Mouse (Mus musculus) lung, adult 2 months (tissue): ENCODE measurements around the gene Arhgdig. TPM values are rescaled to one million over a fixed set of nuclear protein-coding genes. Genes with fewer than 3 reads are reported as not detected.
"Not testable (repeated sequence)": the region's sequence is repeated elsewhere in the genome, so short reads cannot be mapped to it uniquely, and the experiment has no call there.

ENCODE experiments used
- DNase-seq: peaks from one replicate; pipeline ENCODE4 v3.0.0; 2022
- H3K4me1 ChIP-seq: fragments of 200-500 bp; 2 replicates; pipeline ENCODE4 v1.6.1; 2011; ENCODE audit warnings: low read length; ENCODE audit not compliant: control insufficient read depth, insufficient read depth
- H3K4me3 ChIP-seq: fragments of 200-500 bp; replicated peaks from 2 replicates; pipeline ENCODE3; 2011; ENCODE audit warnings: low read depth, mild to moderate bottlenecking, control low read depth, low read length; ENCODE audit errors: extremely low read depth
- CTCF ChIP-seq: fragments of 200-500 bp; IDR thresholded peaks from 2 replicates; pipeline ENCODE4 v1.5.1; 2011; ENCODE audit warnings: mild to moderate bottlenecking, low read length, control low read depth; ENCODE audit not compliant: insufficient read depth
- POLR2A ChIP-seq: fragments of 200-500 bp; IDR thresholded peaks from 2 replicates; pipeline ENCODE4 v1.6.1; 2011; ENCODE audit warnings: low read depth, mild to moderate bottlenecking, control low read depth, low read length, borderline replicate concordance; ENCODE audit errors: extremely low read depth
- WGBS: fragments of 180-500 bp; shearing (Covaris S2); methylation state at CpG from one replicate; pipeline ENCODE4 v1.1.7; 2018; 5-methylcytosine and 5-hydroxymethylcytosine counted together
- polyA plus RNA-seq: library from polyadenylated mRNA; depleted of rRNA; stranded (reverse); fragments of >200 nt; gene quantifications from 2 replicates; pipeline ENCODE4 v1.2.3, GENCODE M21; 2012; rRNA removed

The Arhgdig gene
- polyA plus RNA-seq, 1 experiment: 30.4 TPM

- no peak for DNase-seq
- Histone ChIP-seq H3K4me3 (no peak overlapping the region), H3K4me1 (no peaks in the 10 kb centered on the region)
- TF ChIP-seq POLR2A (no peak), CTCF (no peak)
- 95% methylated on average over 15 of the region's 15 CpGs for WGBS
These were observed 14.9 kb downstream of the Arhgdig start for GRCm38 (mm10) chr17:26192481-26193190.

- not testable (repeated sequence) for H3K4me3 ChIP-seq, H3K4me1 ChIP-seq, DNase-seq
- 88% methylated on average over 7 of the region's 7 CpGs for WGBS
These were observed 16.1 kb downstream of the Arhgdig start for GRCm38 (mm10) chr17:26191486-26191885.

GRCm38 (mm10) chr17:26188091-26188805 is 19.3 kb downstream of the Arhgdig start:
- 92% methylated on average over 11 of the region's 11 CpGs for WGBS
- H3K4me3 ChIP-seq: no peak overlapping the region
- no peak for DNase-seq
- TF ChIP-seq CTCF: no peak
- no peak for TF ChIP-seq POLR2A
- H3K4me1 ChIP-seq: no peaks in the 10 kb centered on the region

GRCm38 (mm10) chr17:26187592-26187991 is 20.0 kb downstream of the Arhgdig start:
- H3K4me3 ChIP-seq: no peak overlapping the region
- 97% methylated on average over 5 of the region's 5 CpGs for WGBS
- DNase-seq: no peak
- H3K4me1 ChIP-seq: no peaks in the 10 kb centered on the region
- TF ChIP-seq POLR2A (no peak), CTCF (no peak)

- Histone ChIP-seq H3K4me3 (no peak overlapping the region), H3K4me1 (no peaks in the 10 kb centered on the region)
- WGBS: 93% methylated on average over 3 of the region's 3 CpGs
- DNase-seq: no peak
- TF ChIP-seq CTCF (no peak), POLR2A (no peak)
These were observed 26.4 kb downstream of the Arhgdig start for GRCm38 (mm10) chr17:26181179-26181578.

GRCm38 (mm10) chr17:26178611-26179010 is 29.0 kb downstream of the Arhgdig start:
- H3K4me3 ChIP-seq: no peak overlapping the region
- no peak for TF ChIP-seq CTCF
- no peak for TF ChIP-seq POLR2A

GRCm38 (mm10) chr17:26175248-26175647 is 32.3 kb downstream of the Arhgdig start:
- not testable (repeated sequence) for H3K4me1 ChIP-seq
- 91% methylated on average over 2 of the region's 2 CpGs for WGBS

More at GRCm38 (mm10) chr17:26178611-26179010, 29.0 kb downstream of the Arhgdig start:
- DNase-seq: no peak
- no peaks in the 10 kb centered on the region for H3K4me1 ChIP-seq

GRCm38 (mm10) chr17:26168039-26168438 is 39.5 kb downstream of the Arhgdig start:
- WGBS: 55% methylated on average over 2 of the region's 2 CpGs
- no peak overlapping the region for H3K4me3 ChIP-seq

More at GRCm38 (mm10) chr17:26175248-26175647, 32.3 kb downstream of the Arhgdig start:
- not testable (repeated sequence) for DNase-seq, H3K4me3 ChIP-seq

GRCm38 (mm10) chr17:26162736-26163135 is 44.9 kb downstream of the Arhgdig start:
- Histone ChIP-seq H3K4me3 (no peak overlapping the region), H3K4me1 (0 out of 2 replicates have a peak, but pooled peaks cover 3% of the 10 kb centered on the region)
- no peak for TF ChIP-seq POLR2A
- no peak for TF ChIP-seq CTCF
- WGBS: 78% methylated on average over 1 of the region's 1 CpGs
- DNase-seq: no peak

More at GRCm38 (mm10) chr17:26168039-26168438, 39.5 kb downstream of the Arhgdig start:
- no peak for TF ChIP-seq CTCF
- TF ChIP-seq POLR2A: no peak
- no peak for DNase-seq
- peaks cover 3% of the 10 kb centered on the region; the same call in 1 of the 2 replicates for H3K4me1 ChIP-seq

GRCm38 (mm10) chr17:26151886-26152630 is 55.5 kb downstream of the Arhgdig start:
- WGBS: 93% methylated on average over 2 of the region's 2 CpGs

More at GRCm38 (mm10) chr17:26151886-26152630, 55.5 kb downstream of the Arhgdig start:
- no peaks in the 10 kb centered on the region; the same call in 1 of the 2 replicates for H3K4me1 ChIP-seq
- DNase-seq: no peak
- H3K4me3 ChIP-seq: no peak overlapping the region
- TF ChIP-seq CTCF (no peak), POLR2A (no peak)

Other genes starting within 250 kb of the Arhgdig start
- 45.9 and 49.7 TPM in 2 replicates for gene Capn15, start 222.0 kb downstream of the Arhgdig start, polyA plus RNA-seq
- 41.3 and 46.5 TPM in 2 replicates for gene Rab11fip3, start 138.2 kb downstream of the Arhgdig start, polyA plus RNA-seq
- gene Decr2, start 117.4 kb downstream of the Arhgdig start, polyA plus RNA-seq: 12.1 and 16.7 TPM in 2 replicates
- 5.4 and 7.5 TPM in 2 replicates for gene Nme4, start 112.2 kb downstream of the Arhgdig start, polyA plus RNA-seq
- 60.0 and 65.3 TPM in 2 replicates for gene Tmem8, start 94.5 kb downstream of the Arhgdig start, polyA plus RNA-seq
- gene Mrpl28, start 84.3 kb downstream of the Arhgdig start, polyA plus RNA-seq: 43.4 and 46.7 TPM in 2 replicates
- 14.0 and 17.5 TPM in 2 replicates for gene Axin1, start 69.1 kb downstream of the Arhgdig start, polyA plus RNA-seq
- 0.62 and 0.70 TPM in 2 replicates for gene Pdia2, start 8.7 kb downstream of the Arhgdig start, polyA plus RNA-seq
- gene Rgs11, start 4.8 kb downstream of the Arhgdig start, polyA plus RNA-seq: 52.9 and 59.5 TPM in 2 replicates
- gene Fam234a, start 36.5 kb upstream of the Arhgdig start, polyA plus RNA-seq: 60.4 and 76.1 TPM in 2 replicates
- gene Luc7l, start 45.1 kb upstream of the Arhgdig start, polyA plus RNA-seq: 16.9 and 19.1 TPM in 2 replicates
- gene Neurl1b, start 207.0 kb upstream of the Arhgdig start, polyA plus RNA-seq: 14.5 and 38.8 TPM in 2 replicates